Mouse (Mus musculus) embryo, embryonic 11 days (tissue): ENCODE results near the gene Prpf4b.
"Not testable (repeated sequence)": the region's sequence is repeated elsewhere in the genome, so short reads cannot be mapped to it uniquely, and the experiment has no call there.

ENCODE experiments used
- DNase-seq: peaks from one replicate; pipeline ENCODE4 v3.0.0-alpha.2; 2015

Gene Prpf4b

GRCm38 (mm10) chr13:34942370-34942769 lies 67.3 kb downstream of the Prpf4b start:
- no peak for DNase-seq

GRCm38 (mm10) chr13:34951437-34951836 lies 76.3 kb downstream of the Prpf4b start:
- DNase-seq, result not testable (repeated sequence)
